Mouse (Mus musculus): ENCODE results near the gene Nxpe4. TPM values are rescaled to one million over a fixed set of nuclear protein-coding genes. Genes with fewer than 3 reads are reported as not detected.

Nxpe4 gene
- total RNA-seq, 2 experiments from 2014 or later: 12.1 to 13.1 TPM

Other genes with a start within 250 kb of the Nxpe4 start
- gene Nxpe2, start 191.4 kb downstream of the Nxpe4 start, total RNA-seq (2021): 1 to 10 TPM; 2.3 to 2.5 TPM

Measured in heart, postnatal 14 days (tissue).